Mouse (Mus musculus) embryonic facial prominence, embryonic 11.5 days (tissue): ENCODE results near the gene Clns1a. TPM values are rescaled to one million over a fixed set of nuclear protein-coding genes. Genes with fewer than 3 reads are reported as not detected.

Source experiments
- ATAC-seq: fragments of 200-750 bp; cut with Nextera tagmentation; replicated peaks from 2 replicates; pipeline ENCODE4 v1.8.0; 2017; ENCODE audit warnings: low read depth; ENCODE audit not compliant: insufficient number of reproducible peaks, low FRiP score, low TSS enrichment
- DNase-seq: peaks from one replicate; pipeline ENCODE4 v3.0.0-alpha.2; 2015; ENCODE audit warnings: low spot score
- H3K27ac ChIP-seq: fragments of 300-500 bp; sonication (generic); replicated peaks from 2 replicates; pipeline ENCODE4 v1.5.1; 2014; ENCODE audit warnings: mild to moderate bottlenecking, low read depth, low read length, control low read depth
- H3K27me3 ChIP-seq: fragments of 300-500 bp; sonication (generic); 2 replicates; pipeline ENCODE4 v1.6.1; 2014; ENCODE audit warnings: mild to moderate bottlenecking, low read length, moderate library complexity, mixed read lengths; ENCODE audit not compliant: control insufficient read depth, insufficient read depth
- H3K36me3 ChIP-seq: fragments of 300-500 bp; sonication (generic); replicated peaks from 2 replicates; pipeline ENCODE4 v1.6.1; 2014; ENCODE audit warnings: low read depth, mild to moderate bottlenecking, low read length, moderate library complexity, mixed read lengths; ENCODE audit not compliant: control insufficient read depth, insufficient read depth
- H3K4me1 ChIP-seq: fragments of 300-500 bp; sonication (generic); 2 replicates; pipeline ENCODE4 v1.6.1; 2014; ENCODE audit warnings: low read length, mixed read lengths; ENCODE audit not compliant: control insufficient read depth, insufficient read depth
- H3K4me2 ChIP-seq: fragments of 300-500 bp; sonication (generic); 2 replicates; pipeline ENCODE4 v1.6.1; 2014; ENCODE audit warnings: low read depth, mild to moderate bottlenecking, control low read depth, low read length, moderate library complexity
- H3K4me3 ChIP-seq: fragments of 300-500 bp; sonication (generic); 2 replicates; pipeline ENCODE4 v1.5.1; 2014; ENCODE audit warnings: low read depth, low read length, control low read depth
- H3K9ac ChIP-seq: fragments of 300-500 bp; sonication (generic); replicated peaks from 2 replicates; pipeline ENCODE4 v1.6.1; 2014; ENCODE audit warnings: mild to moderate bottlenecking, control low read depth, low read length
- H3K9me3 ChIP-seq: fragments of 300-500 bp; sonication (generic); replicated peaks from 2 replicates; pipeline ENCODE4 v1.6.1; 2016; ENCODE audit warnings: mild to moderate bottlenecking, low read length, inconsistent platforms, mixed read lengths; ENCODE audit not compliant: control insufficient read depth
- WGBS: fragments of 180-500 bp; shearing (Covaris S2); extraction: QIAGEN DNeasy Blood & Tissue Kit; methylation state at CpG from one replicate; pipeline ENCODE4 v1.1.7; 2014; 5-methylcytosine and 5-hydroxymethylcytosine counted together
- polyA plus RNA-seq: library from polyadenylated mRNA; unstranded; fragments of >200 nt; fragmentation: Nextera tagmentation; extraction: Ambion mirVana; gene quantifications from 2 replicates; pipeline ENCODE4 v1.2.1, GENCODE M21; 2014

Clns1a gene
- polyA plus RNA-seq, 1 experiment from 2014 or later, result 293 TPM

DNA sequence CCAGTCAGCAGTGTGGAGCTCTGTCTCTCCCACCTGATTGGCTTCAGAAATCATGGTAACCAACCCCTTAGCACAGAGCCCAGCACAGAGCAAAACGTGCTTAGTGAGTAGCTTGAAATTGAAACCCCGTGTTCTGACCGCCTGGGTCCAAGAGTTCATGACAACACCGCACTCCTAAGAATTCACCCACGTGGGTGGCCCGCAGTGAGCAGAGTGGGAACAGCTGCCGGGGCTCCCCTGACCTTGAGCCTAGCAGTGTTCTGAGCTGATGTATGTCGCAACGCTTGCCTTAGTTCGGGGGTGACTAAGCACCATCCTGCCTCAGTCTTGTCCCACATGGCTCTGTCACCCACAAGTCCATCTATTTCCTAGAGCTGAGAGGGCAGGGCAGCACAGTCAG, 44.5 kb downstream of the Clns1a start:
- ATAC-seq (no peak), DNase-seq (peak; percentile 38)
- Histone ChIP-seq H3K9me3 (no peaks in the 10 kb centered on the region), H3K4me1 (no peaks in the 10 kb centered on the region; the same call in 1 of the 2 replicates), H3K9ac (no peak overlapping the region), H3K4me3 (no peak overlapping the region), H3K27me3 (peaks cover 2% of the 10 kb centered on the region; the same call in 1 of the 2 replicates), H3K36me3 (no peaks in the 10 kb centered on the region), H3K27ac (no peak overlapping the region), H3K4me2 (no peak overlapping the region)
- 39% methylated on average over 10 of the region's 10 CpGs for WGBS

DNA sequence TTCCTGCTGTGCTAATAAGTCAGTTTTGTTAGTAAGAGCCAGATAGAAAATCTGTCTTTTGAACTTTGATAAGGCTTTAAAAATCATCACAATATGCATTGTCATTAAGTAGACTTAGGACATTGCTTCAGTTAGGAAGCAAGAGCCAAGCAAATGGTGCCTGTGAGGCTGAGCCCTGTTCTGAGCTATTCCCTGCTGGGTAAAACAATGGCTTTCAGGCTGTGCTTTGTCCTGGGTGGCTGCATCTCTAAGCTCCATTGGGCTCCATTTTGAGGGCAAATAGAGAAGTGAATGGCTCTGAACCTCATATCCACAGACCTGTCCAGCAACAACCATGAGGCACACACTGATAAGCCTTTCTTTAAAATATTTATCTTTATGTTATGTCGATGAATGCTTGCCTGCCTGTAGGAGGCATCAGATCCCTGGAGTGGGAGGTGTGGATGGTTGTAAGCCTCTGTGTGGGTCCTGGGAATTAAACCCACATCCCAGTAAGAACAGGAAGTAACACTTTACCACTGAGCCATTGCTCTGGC, 45.4 kb downstream of the Clns1a start:
- Histone ChIP-seq H3K9me3 (no peaks in the 10 kb centered on the region), H3K4me3 (no peak overlapping the region), H3K4me1 (no peaks in the 10 kb centered on the region; the same call in 1 of the 2 replicates), H3K27ac (no peak overlapping the region), H3K9ac (no peak overlapping the region), H3K4me2 (no peak overlapping the region), H3K27me3 (peaks cover 2% of the 10 kb centered on the region; the same call in 1 of the 2 replicates), H3K36me3 (no peaks in the 10 kb centered on the region)
- ATAC-seq, result no peak
- DNase-seq, result no peak
- WGBS, result 32% methylated on average over 1 of the region's 1 CpGs

DNA sequence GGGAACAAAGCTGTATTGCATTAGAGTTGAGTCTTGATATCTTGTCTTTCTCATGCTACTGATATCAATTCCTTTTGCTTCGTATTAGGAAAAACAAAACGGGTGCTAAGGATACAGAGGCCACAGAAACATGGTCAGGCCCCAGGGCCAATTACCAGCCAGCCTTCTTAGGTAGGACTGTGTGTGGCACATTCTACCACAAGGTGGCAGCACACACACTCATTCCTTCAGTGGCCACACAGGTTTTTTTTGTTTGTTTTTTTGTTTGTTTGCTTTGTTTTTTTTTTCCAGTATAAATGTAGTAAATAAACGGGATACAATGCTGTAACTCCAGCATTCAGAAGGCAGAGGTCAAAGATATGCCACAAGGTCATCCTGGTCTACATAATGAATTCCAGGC, 48.9 kb downstream of the Clns1a start:
- ATAC-seq (no peak), DNase-seq (peak; percentile 79)
- Histone ChIP-seq H3K4me1 (no peaks in the 10 kb centered on the region; the same call in 1 of the 2 replicates), H3K4me3 (no peak overlapping the region), H3K9me3 (no peaks in the 10 kb centered on the region), H3K36me3 (no peaks in the 10 kb centered on the region), H3K27ac (no peak overlapping the region), H3K9ac (no peak overlapping the region), H3K27me3 (no peaks in the 10 kb centered on the region), H3K4me2 (no peak overlapping the region)
- 13% methylated on average over 3 of the region's 3 CpGs for WGBS

DNA sequence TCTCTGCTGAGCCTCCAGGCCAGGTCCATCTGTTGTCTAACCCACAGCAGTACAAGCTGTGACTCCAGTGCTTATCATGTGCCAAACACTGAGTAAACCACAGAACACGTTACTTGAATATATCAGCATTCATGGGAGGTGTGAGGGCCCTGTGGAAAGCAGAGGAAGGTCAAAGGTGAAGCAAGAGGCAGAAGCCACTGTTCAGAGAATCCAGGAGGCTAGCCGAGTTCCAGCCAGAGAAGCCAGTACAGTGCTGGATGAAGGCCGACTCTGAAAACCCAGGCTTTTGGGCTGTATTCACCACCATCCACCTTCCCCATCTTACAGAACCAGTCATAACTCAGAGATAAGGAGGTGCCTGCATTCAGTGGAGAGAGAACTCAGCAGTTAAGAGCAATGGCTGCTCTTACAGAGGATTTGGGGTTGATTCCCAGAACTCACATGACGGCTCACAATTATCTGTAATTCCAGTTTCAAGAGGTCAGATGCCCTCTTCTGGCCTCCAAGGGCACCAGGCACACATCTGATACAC, 50.8 kb downstream of the Clns1a start:
- Histone ChIP-seq H3K27me3 (no peaks in the 10 kb centered on the region), H3K9ac (no peak overlapping the region), H3K36me3 (no peaks in the 10 kb centered on the region), H3K4me1 (no peaks in the 10 kb centered on the region; the same call in 1 of the 2 replicates), H3K4me3 (no peak overlapping the region), H3K9me3 (no peaks in the 10 kb centered on the region), H3K4me2 (no peak overlapping the region), H3K27ac (no peak overlapping the region)
- DNase-seq (no peak), ATAC-seq (no peak)
- WGBS, result 68% methylated on average over 4 of the region's 4 CpGs

DNA sequence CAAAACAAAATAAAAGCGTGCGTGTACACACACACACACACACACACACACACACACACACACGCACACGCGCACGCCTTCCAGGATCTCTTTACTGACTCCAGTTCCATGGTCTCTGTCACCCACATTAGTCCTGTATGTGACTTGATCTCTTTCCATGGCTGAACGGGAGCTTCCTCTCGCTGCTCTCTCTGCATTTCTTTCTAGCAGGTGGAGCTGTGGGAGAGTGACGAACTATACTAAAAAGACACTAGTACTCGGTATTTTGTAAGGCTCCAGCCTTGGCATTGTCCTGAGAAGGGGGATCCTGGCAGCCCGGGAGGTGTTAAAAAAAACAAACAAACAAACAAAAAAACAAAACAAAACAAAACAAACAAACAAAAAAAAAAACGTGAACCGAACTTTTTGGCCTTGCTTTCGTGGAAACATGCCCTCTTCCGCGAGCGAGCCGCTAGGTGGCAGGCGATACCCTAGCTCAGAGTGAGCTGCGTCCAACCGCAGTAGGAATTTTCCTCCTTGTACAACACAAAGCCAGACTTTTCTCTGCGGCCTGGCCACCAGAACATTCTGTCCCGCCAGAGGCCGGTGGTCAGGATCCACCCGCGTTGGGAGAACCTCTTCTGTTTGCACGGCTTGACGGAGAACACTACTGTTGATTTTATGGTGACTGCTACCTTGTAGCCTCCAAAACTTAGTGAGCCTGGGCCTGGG, 51.5 kb downstream of the Clns1a start:
- H3K36me3 ChIP-seq, result no peaks in the 10 kb centered on the region
- H3K4me3 ChIP-seq, result no peak overlapping the region
- peak; percentile 88 for DNase-seq
- H3K4me1 ChIP-seq, result no peaks in the 10 kb centered on the region; the same call in 1 of the 2 replicates
- no peak overlapping the region for H3K9ac ChIP-seq
- 28% methylated on average over 28 of the region's 28 CpGs for WGBS
- H3K9me3 ChIP-seq, result no peaks in the 10 kb centered on the region
- peak; percentile 66 for ATAC-seq
- H3K4me2 ChIP-seq, result no peak overlapping the region
- H3K27me3 ChIP-seq, result no peaks in the 10 kb centered on the region
- H3K27ac ChIP-seq, result no peak overlapping the region

DNA sequence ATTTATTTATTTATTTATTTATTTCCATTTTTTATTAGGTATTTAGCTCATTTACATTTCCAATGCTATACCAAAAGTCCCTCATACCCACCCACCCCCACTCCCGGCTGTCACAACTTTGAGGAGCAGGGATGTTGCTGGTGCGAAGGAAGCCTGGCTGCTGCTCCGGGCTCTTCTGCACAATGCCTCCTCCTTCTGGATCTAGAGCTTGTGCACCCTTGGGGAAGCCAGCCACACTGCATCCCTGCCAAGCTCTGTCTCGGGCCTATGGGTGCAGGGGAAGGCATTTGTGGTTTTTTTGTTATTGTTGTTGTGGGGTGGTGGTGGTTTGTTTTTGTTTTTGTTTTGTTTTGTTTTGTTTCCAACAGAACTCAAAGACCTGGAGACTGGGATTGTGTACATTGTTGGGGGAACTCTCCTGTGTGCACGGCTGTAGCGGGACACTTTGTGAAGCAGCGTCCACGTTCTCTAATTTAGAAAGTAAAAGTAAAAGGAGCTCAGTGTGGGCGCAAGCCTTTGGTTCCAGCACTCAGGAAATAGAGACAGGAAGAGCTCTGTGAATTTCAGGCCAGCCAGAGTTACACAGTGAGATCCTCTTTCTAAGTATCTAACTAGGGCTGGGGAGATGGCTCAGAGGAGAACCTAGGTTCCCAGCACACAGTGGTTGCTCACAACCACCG, 52.2 kb downstream of the Clns1a start:
- no peaks in the 10 kb centered on the region for H3K36me3 ChIP-seq
- no peaks in the 10 kb centered on the region; the same call in 1 of the 2 replicates for H3K4me1 ChIP-seq
- no peak overlapping the region for H3K4me3 ChIP-seq
- no peak for DNase-seq
- no peaks in the 10 kb centered on the region for H3K27me3 ChIP-seq
- H3K27ac ChIP-seq, result no peak overlapping the region
- peak overlapping the region; percentile 9; the same call in 1 of the 2 replicates for H3K9ac ChIP-seq
- WGBS, result 65% methylated on average over 10 of the region's 10 CpGs
- no peak overlapping the region for H3K4me2 ChIP-seq
- ATAC-seq, result no peak
- H3K9me3 ChIP-seq, result no peaks in the 10 kb centered on the region

DNA sequence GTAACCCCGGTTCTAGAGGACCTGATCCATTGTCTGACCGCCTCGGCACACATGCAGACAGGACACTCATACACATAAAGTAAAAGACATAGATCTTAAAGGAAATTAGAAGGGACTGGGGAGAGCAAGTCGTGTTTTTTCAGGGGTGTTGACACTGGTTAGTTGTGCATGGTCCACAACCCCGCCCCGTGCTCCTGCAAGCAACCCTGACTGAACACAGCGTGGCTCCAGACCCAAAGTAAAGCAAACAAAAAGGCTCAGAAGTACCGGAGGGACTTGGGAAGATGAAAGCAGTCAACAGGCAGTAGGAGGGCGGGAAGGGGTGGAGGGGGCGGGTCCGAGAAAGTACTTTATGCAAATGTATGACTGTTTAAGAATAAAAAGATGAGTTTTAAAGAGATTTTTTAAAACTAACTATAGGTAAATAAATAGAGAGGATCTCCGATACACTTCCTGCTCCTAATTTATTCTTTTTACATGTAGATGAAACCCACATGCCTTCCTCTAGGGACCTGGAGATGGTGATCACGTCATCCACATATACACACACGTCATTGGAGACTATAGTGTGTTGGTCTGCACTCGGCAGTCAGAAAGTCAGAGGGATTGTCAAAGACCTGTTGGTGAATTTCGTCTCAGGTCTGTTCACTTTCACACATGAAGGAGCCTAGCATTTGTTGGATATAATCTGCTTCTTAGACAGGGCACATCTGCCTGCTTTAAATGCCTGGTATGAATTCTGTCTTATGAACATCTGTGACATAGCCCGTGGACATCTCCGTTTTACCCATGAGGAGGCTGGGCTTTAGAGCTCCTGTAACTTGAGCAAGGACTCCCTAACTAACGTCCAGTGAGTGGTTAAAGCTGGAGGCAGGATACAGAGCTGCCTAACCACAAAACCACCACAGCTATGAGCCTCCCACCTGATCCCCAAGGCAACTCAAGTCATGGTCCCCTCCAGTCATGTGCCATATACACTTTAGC, 53.1 kb downstream of the Clns1a start:
- ATAC-seq (no peak; the same call in 1 of the 2 replicates), DNase-seq (no peak)
- H3K9ac ChIP-seq, result peak overlapping the region; percentile 9; the same call in 1 of the 2 replicates
- no peak overlapping the region; the same call in 1 of the 2 replicates for H3K4me2 ChIP-seq
- H3K9me3 ChIP-seq, result no peaks in the 10 kb centered on the region
- H3K36me3 ChIP-seq, result no peaks in the 10 kb centered on the region
- H3K27ac ChIP-seq, result no peak overlapping the region
- 33% methylated on average over 19 of the region's 19 CpGs for WGBS
- H3K4me3 ChIP-seq, result no peak overlapping the region
- no peaks in the 10 kb centered on the region for H3K27me3 ChIP-seq
- H3K4me1 ChIP-seq, result no peaks in the 10 kb centered on the region; the same call in 1 of the 2 replicates
